9 mouse cellular contexts compared by ENCODE assay signal in the genomic region with DNA sequence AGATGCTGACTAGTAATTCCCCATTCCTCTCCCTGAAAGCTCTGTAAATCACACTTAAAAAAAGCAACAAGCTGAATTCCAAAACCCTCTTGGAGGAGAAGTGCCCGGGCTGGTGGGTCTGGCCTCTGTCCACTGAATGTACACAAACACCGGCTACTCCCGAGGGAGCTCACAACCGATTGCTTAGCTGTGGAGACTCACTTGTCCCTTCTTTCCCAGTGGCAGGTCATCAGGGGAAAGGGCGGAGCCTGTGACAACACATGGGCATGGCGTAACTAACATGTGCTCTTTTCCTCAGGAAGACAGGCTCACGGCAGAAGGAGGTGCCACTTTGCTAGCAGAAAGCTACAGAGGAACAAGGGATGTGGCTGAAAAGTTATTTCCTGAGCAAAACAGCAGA.
DNase-seq lines count a peak whose midpoint lies in the region; ATAC-seq and TF ChIP-seq lines count a peak whose summit lies in the region.
"Had no signal": no experiment of that assay in that cellular context is flagged by ENCODE, and none has a peak within 500 bp of the region (broad histone marks: within the 10 kb centered on the region; RNA-seq: fewer than 3 reads in every experiment).

No protein-coding gene starts in this region.

- ATAC-seq in hindbrain, postnatal 0 days: peak; percentile 43; the same call in 1 of the 2 replicates
- ATAC-seq in midbrain, embryonic 13.5 days: no peak
- ATAC-seq in inflammation-experienced regulatory T-cells, adult 6 months: no peak
- ATAC-seq in forebrain, embryonic 15.5 days (replicated peaks): no peak

- intact Hi-C loops in heart, postnatal 36 days (cut with DNase I): no loop called here

- H3K4me3 ChIP-seq in heart, embryonic 10.5 days: no peak overlapping the region
- no peak overlapping the region for H3K4me3 ChIP-seq in hindbrain, postnatal 0 days (ENCODE audit: low read length)
- no peak overlapping the region for H3K4me3 ChIP-seq in midbrain, embryonic 13.5 days (replicated peaks)
- H3K4me3 ChIP-seq in forebrain, embryonic 15.5 days: no peak overlapping the region
- H3K4me3 ChIP-seq: embryonic facial prominence, embryonic 12.5 days had no signal

- 45% methylated on average over 7 of the region's 7 CpGs for whole genome bisulfite sequencing in heart, embryonic 10.5 days
- 28% methylated on average over 7 of the region's 7 CpGs for WGBS in hindbrain, postnatal 0 days
- WGBS in midbrain, embryonic 13.5 days: 49% methylated on average over 7 of the region's 7 CpGs
- 70% methylated on average over 7 of the region's 7 CpGs for WGBS in forebrain, embryonic 15.5 days

- 0 out of 2 replicates have a peak overlapping the region, but pooled peaks have one; percentile 30 for H3K27ac ChIP-seq in heart, embryonic 10.5 days
- peak overlapping the region; percentile 45; the same call in 1 of the 2 replicates for H3K27ac ChIP-seq in hindbrain, postnatal 0 days
- 0 out of 2 replicates have a peak overlapping the region, but pooled peaks have one; percentile 2 for H3K27ac ChIP-seq in midbrain, embryonic 13.5 days
- no peak overlapping the region for H3K27ac ChIP-seq in forebrain, embryonic 15.5 days (replicated peaks)

- H3K9ac ChIP-seq in hindbrain, postnatal 0 days (replicated peaks; ENCODE audit: low read length): no peak overlapping the region
- H3K9ac ChIP-seq in midbrain, embryonic 13.5 days (replicated peaks): no peak overlapping the region
- H3K9ac ChIP-seq in forebrain, embryonic 15.5 days (replicated peaks): no peak overlapping the region
- H3K9ac ChIP-seq: embryonic facial prominence, embryonic 12.5 days had no signal

- TF ChIP-seq CTCF in hindbrain, postnatal 0 days (IDR thresholded peaks at IDR 0.05; ENCODE audit: low read depth): no peak

- no peaks in the 10 kb centered on the region for H3K9me3 ChIP-seq in heart, embryonic 10.5 days
- no peaks in the 10 kb centered on the region for H3K9me3 ChIP-seq in hindbrain, postnatal 0 days (ENCODE audit: low read length)
- H3K9me3 ChIP-seq in midbrain, embryonic 13.5 days: no peaks in the 10 kb centered on the region
- H3K9me3 ChIP-seq in forebrain, embryonic 15.5 days: no peaks in the 10 kb centered on the region
- H3K9me3 ChIP-seq: embryonic facial prominence, embryonic 12.5 days had no signal

- H3K36me3 ChIP-seq in heart, embryonic 10.5 days: no peaks in the 10 kb centered on the region
- H3K36me3 ChIP-seq in hindbrain, postnatal 0 days (ENCODE audit: insufficient read depth, low read length): no peaks in the 10 kb centered on the region
- no peaks in the 10 kb centered on the region for H3K36me3 ChIP-seq in midbrain, embryonic 13.5 days
- H3K36me3 ChIP-seq in forebrain, embryonic 15.5 days: no peaks in the 10 kb centered on the region
- H3K36me3 ChIP-seq: embryonic facial prominence, embryonic 12.5 days had no signal

- H3K4me1 ChIP-seq in heart, embryonic 10.5 days: peaks cover 18% of the 10 kb centered on the region
- H3K4me1 ChIP-seq in hindbrain, postnatal 0 days (ENCODE audit: insufficient read depth, low read length): peaks cover 19% of the 10 kb centered on the region
- peaks cover 25% of the 10 kb centered on the region for H3K4me1 ChIP-seq in midbrain, embryonic 13.5 days (replicated peaks)
- H3K4me1 ChIP-seq in forebrain, embryonic 15.5 days: peaks cover 25% of the 10 kb centered on the region

- 0 out of 2 replicates have a peak overlapping the region, but pooled peaks have one; percentile 5 for H3K4me2 ChIP-seq in hindbrain, postnatal 0 days (ENCODE audit: low read depth, low read length)
- no peak overlapping the region for H3K4me2 ChIP-seq in midbrain, embryonic 13.5 days (replicated peaks)
- H3K4me2 ChIP-seq in forebrain, embryonic 15.5 days (replicated peaks): no peak overlapping the region
- H3K4me2 ChIP-seq: embryonic facial prominence, embryonic 12.5 days had no signal

- no peak for DNase-seq in heart, embryonic 10.5 days (ENCODE audit: low spot score)
- DNase-seq in heart, postnatal 36 days: no peak
- peak; percentile 5 for DNase-seq in Muller cell, postnatal 12 days (ENCODE audit: inconsistent ontology term)
- peak; percentile 10 for DNase-seq in hindbrain, postnatal 0 days (ENCODE audit: low spot score)
- DNase-seq in testis, postnatal 14 days (ENCODE audit: low spot score): no peak

- H3K27me3 ChIP-seq in heart, embryonic 10.5 days (ENCODE audit: insufficient read depth, poor library complexity, severe bottlenecking): no peaks in the 10 kb centered on the region
- H3K27me3 ChIP-seq in hindbrain, postnatal 0 days (ENCODE audit: insufficient read depth, low read length): no peaks in the 10 kb centered on the region
- no peaks in the 10 kb centered on the region for H3K27me3 ChIP-seq in midbrain, embryonic 13.5 days
- no peaks in the 10 kb centered on the region for H3K27me3 ChIP-seq in forebrain, embryonic 15.5 days
- H3K27me3 ChIP-seq: embryonic facial prominence, embryonic 12.5 days had no signal

Comparison
In these comparisons a context has a peak if more than half of its experiments do, and no peak if none do; other contexts are left out.
1. DNase-seq: peak in Muller cell, postnatal 12 days (single experiment) and hindbrain, postnatal 0 days (single experiment); none in heart, embryonic 10.5 days (single experiment), heart, postnatal 36 days (0 of 2) and testis, postnatal 14 days (single experiment).